Mouse (Mus musculus) heart, embryonic 15.5 days (tissue): ENCODE measurements around the gene Mybpc2. TPM values are rescaled to one million over a fixed set of nuclear protein-coding genes. Genes with fewer than 3 reads are reported as not detected.
A peak's percentile ranks its signal among the peaks of the same experiment; 100 is the strongest.

ENCODE experiments used
- ATAC-seq: fragments of 200-750 bp; cut with Nextera tagmentation; replicated peaks from 2 replicates; pipeline ENCODE4 v1.8.0; 2017; ENCODE audit warnings: low read depth, moderate TSS enrichment; ENCODE audit not compliant: insufficient number of reproducible peaks, insufficient read depth, low FRiP score
- H3K27ac ChIP-seq: fragments of 300-500 bp; sonication (generic); 2 replicates; pipeline ENCODE4 v1.5.1; 2015; ENCODE audit warnings: mild to moderate bottlenecking, inconsistent platforms
- H3K27me3 ChIP-seq: fragments of 300-500 bp; sonication (generic); 2 replicates; pipeline ENCODE4 v1.6.1; 2015; ENCODE audit warnings: inconsistent platforms
- H3K36me3 ChIP-seq: fragments of 300-500 bp; sonication (generic); 2 replicates; pipeline ENCODE4 v1.6.1; 2015; ENCODE audit warnings: mild to moderate bottlenecking, inconsistent platforms
- H3K4me1 ChIP-seq: fragments of 300-500 bp; sonication (generic); replicated peaks from 2 replicates; pipeline ENCODE4 v1.6.1; 2015; ENCODE audit warnings: inconsistent platforms
- H3K4me2 ChIP-seq: fragments of 300-500 bp; sonication (generic); 2 replicates; pipeline ENCODE4 v1.6.1; 2015; ENCODE audit warnings: inconsistent platforms, mild to moderate bottlenecking, moderate library complexity
- H3K4me3 ChIP-seq: fragments of 300-500 bp; sonication (generic); 2 replicates; pipeline ENCODE4 v1.5.1; 2015; ENCODE audit warnings: mild to moderate bottlenecking, inconsistent platforms
- H3K9ac ChIP-seq: fragments of 300-500 bp; sonication (generic); 2 replicates; pipeline ENCODE4 v1.6.1; 2015; ENCODE audit warnings: mild to moderate bottlenecking, inconsistent platforms
- H3K9me3 ChIP-seq: fragments of 300-500 bp; sonication (generic); replicated peaks from 2 replicates; pipeline ENCODE4 v1.6.1; 2016; ENCODE audit warnings: inconsistent platforms
- WGBS: fragments of 180-500 bp; shearing (Covaris S2); methylation state at CpG from one replicate; pipeline ENCODE4 v1.1.7; 2015; ENCODE audit warnings: mixed read lengths; 5-methylcytosine and 5-hydroxymethylcytosine counted together
- polyA plus RNA-seq: library from polyadenylated mRNA; unstranded; fragments of >200 nt; fragmentation: Nextera tagmentation; extraction: Ambion mirVana; gene quantifications from 2 replicates; pipeline ENCODE4 v1.2.1, GENCODE M21; 2015

Mybpc2 gene
- polyA plus RNA-seq, 1 experiment from 2014 or later: 3.9 TPM

DNA sequence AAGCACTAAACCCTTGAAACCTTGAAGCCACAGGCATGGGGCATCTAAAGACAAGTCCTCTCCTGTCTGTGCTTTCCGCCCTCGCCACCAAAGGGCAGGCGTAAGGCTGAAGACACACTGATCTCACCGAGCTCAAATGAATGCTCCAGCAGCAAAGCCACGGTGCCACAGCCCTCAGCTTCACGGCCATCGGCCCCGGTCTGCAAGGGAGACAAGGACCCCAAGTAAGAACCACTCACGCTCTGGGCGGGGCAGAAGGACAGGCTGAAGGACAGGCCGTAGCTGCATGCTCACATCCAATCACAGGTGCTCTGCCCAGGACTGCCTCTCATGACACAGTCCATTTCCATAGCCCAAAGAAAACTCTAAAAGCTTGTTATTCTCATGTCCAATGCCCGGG, 29.8 kb downstream of the Mybpc2 start:
- 87% methylated on average over 12 of the region's 12 CpGs for WGBS
- Histone ChIP-seq H3K4me1 (peaks cover 24% of the 10 kb centered on the region), H3K9me3 (no peaks in the 10 kb centered on the region), H3K27ac (no peak overlapping the region), H3K4me2 (no peak overlapping the region), H3K36me3 (peaks cover 35% of the 10 kb centered on the region), H3K9ac (no peak overlapping the region), H3K4me3 (no peak overlapping the region), H3K27me3 (peaks cover 7% of the 10 kb centered on the region)
- no peak for ATAC-seq

DNA sequence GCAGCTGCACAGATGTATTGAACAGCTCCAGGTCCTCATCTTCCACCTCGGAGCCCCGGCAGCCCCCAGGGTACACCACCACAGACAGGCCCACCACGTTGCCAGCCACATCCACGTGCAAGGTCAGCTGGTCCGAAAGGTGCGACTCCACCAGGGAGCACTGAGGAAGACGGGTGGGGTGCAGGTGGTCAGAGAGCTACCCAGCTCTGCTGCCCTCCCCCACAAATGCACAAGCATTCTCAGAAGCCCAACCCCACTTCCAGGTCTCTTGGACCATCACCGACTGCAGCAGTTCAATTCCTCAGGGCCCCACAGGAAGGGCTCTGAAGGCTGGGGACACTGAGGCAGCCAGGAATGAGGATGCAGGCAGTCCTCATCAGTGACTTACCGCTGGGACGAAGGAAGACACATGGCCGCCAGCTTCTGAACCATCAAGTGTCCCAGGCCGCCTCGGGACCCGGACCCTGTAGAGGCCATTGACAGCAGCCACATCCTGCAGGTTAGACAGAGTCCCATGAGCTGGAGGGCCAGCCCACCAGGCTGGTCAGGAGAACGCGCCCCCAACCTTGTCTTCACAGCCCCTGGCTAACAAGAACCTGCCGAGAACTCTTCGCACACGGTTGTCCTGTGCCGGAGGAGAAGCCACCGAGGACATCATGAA, 32.2 kb downstream of the Mybpc2 start:
- WGBS: 92% methylated on average over 21 of the region's 21 CpGs
- Histone ChIP-seq H3K9ac (no peak overlapping the region), H3K27me3 (no peaks in the 10 kb centered on the region), H3K4me3 (no peak overlapping the region), H3K36me3 (peaks cover 40% of the 10 kb centered on the region), H3K9me3 (no peaks in the 10 kb centered on the region), H3K4me2 (no peak overlapping the region), H3K4me1 (peaks cover 28% of the 10 kb centered on the region), H3K27ac (no peak overlapping the region)
- no peak for ATAC-seq

DNA sequence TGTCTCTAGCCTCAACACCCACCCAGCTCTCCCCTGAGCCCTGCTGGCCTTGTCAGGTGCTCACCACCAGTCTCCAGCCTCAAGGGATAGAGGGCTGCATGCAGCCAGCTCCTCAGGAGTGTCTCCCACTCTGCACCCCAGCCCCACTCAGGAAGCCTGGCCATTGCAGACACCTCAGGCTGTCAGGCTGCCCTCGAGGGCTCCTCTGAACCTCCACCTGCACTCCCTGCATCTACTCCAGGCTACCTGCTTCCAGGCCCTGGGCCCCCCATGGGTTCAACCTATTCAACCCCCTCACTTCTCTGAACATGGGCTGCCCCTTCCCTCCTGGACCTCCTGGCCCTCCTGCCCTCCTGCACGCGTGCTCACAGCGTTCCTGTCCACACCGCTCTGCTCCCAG, 33.1 kb downstream of the Mybpc2 start:
- Histone ChIP-seq H3K27me3 (no peaks in the 10 kb centered on the region), H3K27ac (no peak overlapping the region), H3K9me3 (no peaks in the 10 kb centered on the region), H3K36me3 (peaks cover 40% of the 10 kb centered on the region), H3K9ac (no peak overlapping the region), H3K4me3 (no peak overlapping the region), H3K4me1 (peaks cover 32% of the 10 kb centered on the region), H3K4me2 (no peak overlapping the region)
- ATAC-seq: no peak
- WGBS: 98% methylated on average over 5 of the region's 5 CpGs

DNA sequence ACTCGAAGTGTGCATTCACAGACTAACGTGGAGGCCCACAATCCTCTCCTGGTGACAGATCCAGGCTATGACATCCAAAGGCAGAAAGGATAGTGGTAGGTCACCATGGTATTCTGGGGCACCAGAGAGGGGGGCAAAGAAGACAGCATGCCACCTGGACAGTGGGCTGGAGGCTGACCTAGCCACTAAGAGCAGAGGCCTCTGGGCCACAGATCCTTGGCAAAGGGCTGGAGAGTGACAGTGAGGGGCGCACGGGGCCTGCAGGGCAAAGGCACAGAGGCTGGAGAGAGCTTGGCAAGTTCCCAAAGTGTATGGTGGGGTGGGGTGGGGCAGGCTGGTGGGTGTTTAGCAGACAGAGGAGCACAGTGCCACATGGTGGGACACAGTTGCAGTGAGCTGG, 34.2 kb downstream of the Mybpc2 start:
- H3K9me3 ChIP-seq: no peaks in the 10 kb centered on the region
- H3K4me3 ChIP-seq: no peak overlapping the region
- peaks cover 40% of the 10 kb centered on the region for H3K36me3 ChIP-seq
- 75% methylated on average over 4 of the region's 4 CpGs for WGBS
- H3K4me2 ChIP-seq: no peak overlapping the region
- H3K9ac ChIP-seq: peak overlapping the region; percentile 8; the same call in 1 of the 2 replicates
- no peaks in the 10 kb centered on the region for H3K27me3 ChIP-seq
- peaks cover 27% of the 10 kb centered on the region for H3K4me1 ChIP-seq
- ATAC-seq: no peak; the same call in 1 of the 2 replicates
- H3K27ac ChIP-seq: no peak overlapping the region

DNA sequence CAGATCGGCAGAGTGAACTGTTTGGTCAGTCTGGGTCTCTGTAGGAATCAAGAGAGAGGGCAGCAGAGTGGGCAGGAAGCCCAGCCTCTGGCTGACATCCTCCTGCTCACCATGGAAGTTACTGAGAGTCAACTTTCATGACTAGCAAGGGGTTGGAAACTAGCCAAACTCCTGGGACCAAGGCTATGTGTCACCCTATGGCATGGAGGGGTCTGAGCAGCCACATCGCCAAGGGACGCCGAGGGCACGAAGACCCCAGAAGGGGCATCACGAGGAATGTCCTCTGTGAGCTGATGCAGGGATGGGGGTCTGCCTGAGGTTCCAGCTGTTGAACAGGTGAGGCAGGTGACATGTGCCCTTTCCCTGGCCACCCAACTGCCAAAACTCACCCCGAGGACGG, 35.9 kb downstream of the Mybpc2 start:
- Histone ChIP-seq H3K4me1 (peaks cover 28% of the 10 kb centered on the region), H3K9me3 (no peaks in the 10 kb centered on the region), H3K27me3 (no peaks in the 10 kb centered on the region), H3K4me2 (no peak overlapping the region), H3K36me3 (peaks cover 40% of the 10 kb centered on the region), H3K9ac (no peak overlapping the region), H3K27ac (no peak overlapping the region), H3K4me3 (no peak overlapping the region)
- ATAC-seq: no peak
- WGBS: 89% methylated on average over 8 of the region's 8 CpGs

DNA sequence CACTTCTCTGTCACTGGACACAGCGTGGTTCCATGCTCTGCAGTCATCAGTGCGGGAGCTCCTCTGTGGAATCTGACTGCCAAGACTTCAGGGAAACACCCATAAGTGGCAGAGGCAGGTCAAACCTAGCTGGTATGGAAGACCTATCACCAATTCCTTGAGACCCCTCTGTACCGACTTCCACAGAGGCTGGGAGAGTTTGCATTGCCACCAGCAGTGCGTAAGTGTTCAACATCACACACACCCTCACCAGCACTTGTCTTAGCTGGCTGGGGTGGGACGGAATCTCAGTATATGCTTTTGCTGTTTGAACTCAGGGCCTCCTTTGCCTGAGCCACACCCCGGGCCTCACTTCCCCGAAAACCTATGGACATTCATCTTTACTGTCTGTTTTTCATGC, 36.5 kb downstream of the Mybpc2 start:
- Histone ChIP-seq H3K4me2 (no peak overlapping the region), H3K27me3 (no peaks in the 10 kb centered on the region), H3K4me1 (peaks cover 32% of the 10 kb centered on the region), H3K27ac (no peak overlapping the region), H3K9me3 (no peaks in the 10 kb centered on the region), H3K36me3 (peaks cover 37% of the 10 kb centered on the region), H3K4me3 (no peak overlapping the region), H3K9ac (no peak overlapping the region)
- WGBS: 86% methylated on average over 7 of the region's 7 CpGs
- ATAC-seq: no peak

DNA sequence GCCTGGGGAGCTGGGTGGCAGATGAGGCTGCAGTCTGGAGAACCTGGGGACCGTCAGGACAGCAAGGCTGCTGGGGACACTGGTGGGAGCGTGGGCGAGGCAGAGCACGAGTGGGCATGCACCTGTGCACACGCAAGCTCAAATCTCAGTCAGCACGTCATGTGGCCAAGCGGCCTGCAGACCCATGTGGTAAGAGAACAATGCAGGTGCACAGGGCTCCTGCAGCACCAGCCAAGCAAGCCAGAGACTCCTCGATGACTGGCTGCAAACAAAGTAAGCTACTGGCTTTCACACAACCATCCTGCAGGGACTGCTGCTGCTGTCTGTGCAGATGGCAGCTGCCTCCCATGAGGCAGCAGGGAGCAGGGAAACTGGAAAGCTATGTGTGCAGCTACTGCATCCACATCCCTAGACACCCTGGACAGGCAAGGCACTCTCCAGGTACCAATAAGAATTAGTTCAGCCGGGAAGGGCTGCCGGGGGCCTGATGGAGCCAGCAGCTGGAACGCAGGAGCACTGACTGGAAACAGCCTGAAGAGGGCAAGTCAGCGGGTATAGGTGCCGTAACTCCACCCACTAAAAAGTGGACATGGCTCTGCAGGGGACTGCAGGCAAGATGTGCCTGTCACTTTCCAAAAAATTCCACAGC, 37.4 kb downstream of the Mybpc2 start:
- Histone ChIP-seq H3K27me3 (no peaks in the 10 kb centered on the region), H3K27ac (peak overlapping the region; percentile 67), H3K9me3 (no peaks in the 10 kb centered on the region), H3K4me2 (no peak overlapping the region), H3K9ac (no peak overlapping the region), H3K4me3 (no peak overlapping the region), H3K4me1 (peaks cover 41% of the 10 kb centered on the region), H3K36me3 (peaks cover 29% of the 10 kb centered on the region; the same call in 1 of the 2 replicates)
- no peak for ATAC-seq
- 41% methylated on average over 13 of the region's 13 CpGs for WGBS

DNA sequence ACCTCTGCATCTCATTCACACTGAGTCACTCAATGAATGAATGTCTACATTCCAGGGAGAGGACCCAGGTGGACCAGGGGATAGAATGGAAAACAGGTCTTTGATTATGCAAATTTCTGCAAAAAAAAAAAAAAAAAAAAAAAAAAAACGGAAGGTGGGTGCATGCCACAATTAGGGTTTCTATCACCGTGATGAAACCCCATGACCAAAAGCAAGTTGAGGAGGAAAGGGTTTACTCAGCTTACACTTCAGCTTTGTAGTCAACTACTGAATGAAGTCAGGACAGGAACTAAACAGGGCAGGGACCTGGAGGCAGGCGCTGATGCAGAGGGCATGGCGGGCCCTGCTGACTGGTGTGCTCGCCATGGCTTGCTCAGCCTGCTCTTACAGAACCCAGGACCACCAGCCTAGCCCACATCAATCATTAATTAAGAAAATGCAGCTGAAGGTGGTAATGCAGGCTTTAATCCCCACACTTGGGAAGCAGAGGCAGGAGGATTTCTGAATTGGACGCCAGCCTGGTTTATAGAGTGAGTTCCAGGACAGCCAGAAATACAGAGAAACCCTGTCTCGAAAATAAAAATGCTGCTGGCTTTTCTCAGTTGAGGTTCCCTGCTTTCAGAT, 38.8 kb downstream of the Mybpc2 start:
- no peak overlapping the region for H3K4me2 ChIP-seq
- peaks cover 15% of the 10 kb centered on the region; the same call in 1 of the 2 replicates for H3K36me3 ChIP-seq
- no peak for ATAC-seq
- no peak overlapping the region for H3K9ac ChIP-seq
- peaks cover 41% of the 10 kb centered on the region for H3K4me1 ChIP-seq
- H3K27ac ChIP-seq: peak overlapping the region; percentile 62
- H3K9me3 ChIP-seq: no peaks in the 10 kb centered on the region
- WGBS: 68% methylated on average over 7 of the region's 7 CpGs
- no peak overlapping the region for H3K4me3 ChIP-seq
- no peaks in the 10 kb centered on the region for H3K27me3 ChIP-seq

DNA sequence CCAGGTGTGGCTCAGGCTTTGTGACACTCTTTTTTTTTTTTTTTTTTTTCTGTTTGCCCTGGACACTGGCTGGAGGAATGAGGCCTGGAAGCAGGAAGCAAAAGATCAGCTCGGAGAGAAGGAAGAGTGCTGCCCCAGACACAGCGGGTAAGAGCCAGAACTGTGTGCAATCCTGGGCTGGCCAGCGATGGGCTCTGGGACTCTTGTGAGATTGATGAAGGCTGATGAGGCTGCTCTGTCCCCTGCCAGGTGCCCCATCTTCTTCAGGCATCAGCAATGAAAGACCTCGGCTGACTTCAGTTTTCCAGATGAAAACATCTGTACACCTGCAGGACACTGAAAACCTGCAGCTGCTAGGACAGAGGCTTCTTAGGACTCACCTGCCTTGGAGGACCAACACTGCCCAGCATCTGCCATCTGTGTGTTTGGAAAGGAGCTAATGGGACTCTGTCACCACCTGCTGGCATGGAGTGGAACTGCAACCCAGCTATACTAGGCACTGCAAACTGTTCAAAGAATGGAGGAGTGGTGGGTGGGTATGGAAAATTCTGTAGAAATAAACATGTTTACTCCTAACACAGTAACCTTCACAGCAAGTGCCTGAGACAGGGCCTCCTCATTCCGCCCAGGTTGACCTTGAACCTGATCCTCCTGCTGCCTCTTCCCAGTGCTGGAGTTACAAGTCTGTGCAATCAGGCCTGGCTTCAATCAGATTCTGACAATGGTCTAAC, 39.5 kb downstream of the Mybpc2 start:
- Histone ChIP-seq H3K4me2 (peak overlapping the region; percentile 44), H3K9me3 (no peaks in the 10 kb centered on the region), H3K27ac (peak overlapping the region; percentile 62), H3K9ac (no peak overlapping the region), H3K27me3 (no peaks in the 10 kb centered on the region), H3K36me3 (peaks cover 8% of the 10 kb centered on the region; the same call in 1 of the 2 replicates), H3K4me3 (no peak overlapping the region; the same call in 1 of the 2 replicates), H3K4me1 (peaks cover 36% of the 10 kb centered on the region)
- WGBS: 26% methylated on average over 5 of the region's 5 CpGs
- ATAC-seq: 0 out of 2 replicates have a peak, but pooled peaks have one; percentile 14

DNA sequence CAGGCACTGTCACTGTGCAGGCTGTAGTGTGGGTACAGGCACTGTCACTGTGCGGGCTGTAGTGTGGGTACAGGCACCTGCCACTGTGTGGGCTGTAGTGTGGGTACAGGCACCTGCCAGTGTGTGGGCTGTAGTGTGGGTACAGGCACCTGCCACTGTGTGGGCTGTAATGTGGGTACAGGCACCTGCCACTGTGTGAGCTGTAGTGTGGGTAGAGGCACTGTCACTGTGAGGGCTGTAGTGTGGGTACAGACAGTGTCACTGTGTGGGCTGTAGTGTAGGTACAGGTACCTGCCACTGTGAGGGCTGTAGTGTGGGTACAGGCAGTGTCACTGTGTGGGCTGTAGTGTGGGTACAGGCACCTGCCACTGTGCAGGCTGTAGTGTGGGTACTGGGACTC, 40.3 kb downstream of the Mybpc2 start:
- Histone ChIP-seq H3K9ac (no peak overlapping the region), H3K4me3 (peak overlapping the region; percentile 20), H3K4me2 (peak overlapping the region; percentile 44), H3K9me3 (no peaks in the 10 kb centered on the region), H3K27me3 (no peaks in the 10 kb centered on the region), H3K36me3 (0 out of 2 replicates have a peak, but pooled peaks cover under 1% of the 10 kb centered on the region), H3K4me1 (peaks cover 35% of the 10 kb centered on the region), H3K27ac (peak overlapping the region; percentile 62)
- no peak for ATAC-seq
- WGBS: 100% methylated on average over 1 of the region's 1 CpGs

DNA sequence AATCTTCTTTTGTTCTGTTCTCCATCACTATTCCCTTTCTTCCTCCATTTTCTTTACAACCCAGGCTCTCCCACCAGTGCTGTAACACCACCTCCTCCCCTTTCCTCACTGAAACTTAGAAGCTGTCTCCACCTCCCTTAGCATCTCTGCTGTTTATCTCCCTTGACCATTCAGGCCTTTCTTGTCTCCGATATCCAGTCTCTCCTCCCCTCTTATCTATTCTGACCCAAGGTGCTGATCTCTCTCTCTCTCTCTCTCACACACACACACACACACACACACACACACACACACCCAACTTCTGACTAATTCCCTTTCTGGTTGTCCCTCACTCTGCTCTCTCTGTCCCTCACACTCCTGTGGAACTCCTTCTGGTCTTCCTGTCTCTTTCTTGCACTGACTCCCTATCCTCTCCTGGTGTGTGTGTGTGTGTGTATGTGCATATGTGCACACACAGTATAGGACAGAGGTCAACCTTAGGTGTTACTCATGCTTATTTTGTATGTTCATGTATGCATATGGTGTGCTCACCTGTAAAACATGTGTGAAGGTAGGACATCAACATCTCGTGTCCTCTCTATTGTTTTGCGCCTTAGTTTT, 41.5 kb downstream of the Mybpc2 start:
- H3K4me1 ChIP-seq: peaks cover 33% of the 10 kb centered on the region
- peak overlapping the region; percentile 41 for H3K27ac ChIP-seq
- no peak for ATAC-seq
- 27% methylated on average over 3 of the region's 3 CpGs for WGBS
- no peaks in the 10 kb centered on the region for H3K27me3 ChIP-seq
- H3K9ac ChIP-seq: no peak overlapping the region; the same call in 1 of the 2 replicates
- no peaks in the 10 kb centered on the region for H3K36me3 ChIP-seq
- peak overlapping the region; percentile 36 for H3K4me3 ChIP-seq
- peak overlapping the region; percentile 70 for H3K4me2 ChIP-seq
- H3K9me3 ChIP-seq: no peaks in the 10 kb centered on the region
